Mouse (Mus musculus) 416B (cell line): Measurements from ENCODE around the gene Ttc1.

Experiments
- DNase-seq: peaks from one replicate; pipeline ENCODE4 v3.0.0; 2011; ENCODE audit warnings: low read depth

Ttc1 gene

GRCm38 (mm10) chr11:43747233-43748226 lies at the start of gene Ttc1:
Gene Ttc1, minus strand, starts transcription at chr11:43748008.
- peak; percentile 99 for DNase-seq

GRCm38 (mm10) chr11:43795992-43796391 lies 48.2 kb upstream of the Ttc1 start:
- DNase-seq, result no peak

GRCm38 (mm10) chr11:43790446-43790845 lies 42.6 kb upstream of the Ttc1 start:
- no peak for DNase-seq

GRCm38 (mm10) chr11:43783772-43784171 lies 36.0 kb upstream of the Ttc1 start:
- DNase-seq, result peak; percentile 42

GRCm38 (mm10) chr11:43783106-43783505 lies 35.3 kb upstream of the Ttc1 start:
- DNase-seq, result no peak

- no peak for DNase-seq
These were observed 31.7 kb upstream of the Ttc1 start for GRCm38 (mm10) chr11:43779551-43779950.

- no peak for DNase-seq
These were observed 28.5 kb upstream of the Ttc1 start for GRCm38 (mm10) chr11:43776324-43776694.

- no peak for DNase-seq
These were observed 27.9 kb upstream of the Ttc1 start for GRCm38 (mm10) chr11:43775469-43776323.

- DNase-seq, result no peak
These were observed 25.9 kb upstream of the Ttc1 start for GRCm38 (mm10) chr11:43773725-43774124.

GRCm38 (mm10) chr11:43770110-43770509 lies 22.3 kb upstream of the Ttc1 start:
- DNase-seq, result no peak

GRCm38 (mm10) chr11:43767749-43768148 lies 19.9 kb upstream of the Ttc1 start:
- no peak for DNase-seq

- DNase-seq, result peak; percentile 80
These were observed 19.3 kb upstream of the Ttc1 start for GRCm38 (mm10) chr11:43766922-43767648.

- no peak for DNase-seq
These were observed 10.6 kb upstream of the Ttc1 start for GRCm38 (mm10) chr11:43758436-43758835.

GRCm38 (mm10) chr11:43755411-43755810 lies 7.6 kb upstream of the Ttc1 start:
- DNase-seq, result peak; percentile 87

- no peak for DNase-seq
These were observed 6.8 kb upstream of the Ttc1 start for GRCm38 (mm10) chr11:43754568-43754967.

- peak; percentile 69 for DNase-seq
These were observed 3.7 kb upstream of the Ttc1 start for GRCm38 (mm10) chr11:43751542-43751941.

- peak; percentile 96 for DNase-seq
These were observed 19.0 kb downstream of the Ttc1 start for GRCm38 (mm10) chr11:43728737-43729301.

GRCm38 (mm10) chr11:43727796-43728195 lies 20.0 kb downstream of the Ttc1 start:
- DNase-seq, result peak; percentile 98

- no peak for DNase-seq
These were observed 24.4 kb downstream of the Ttc1 start for GRCm38 (mm10) chr11:43723411-43723810.

GRCm38 (mm10) chr11:43712178-43712577 lies 35.6 kb downstream of the Ttc1 start:
- DNase-seq, result no peak

- DNase-seq, result no peak
These were observed 39.4 kb downstream of the Ttc1 start for GRCm38 (mm10) chr11:43708409-43708808.

- DNase-seq, result no peak
These were observed 42.1 kb downstream of the Ttc1 start for GRCm38 (mm10) chr11:43705751-43706150.
